ENCODE assay signal across 8 mouse cellular contexts in the genomic region with DNA sequence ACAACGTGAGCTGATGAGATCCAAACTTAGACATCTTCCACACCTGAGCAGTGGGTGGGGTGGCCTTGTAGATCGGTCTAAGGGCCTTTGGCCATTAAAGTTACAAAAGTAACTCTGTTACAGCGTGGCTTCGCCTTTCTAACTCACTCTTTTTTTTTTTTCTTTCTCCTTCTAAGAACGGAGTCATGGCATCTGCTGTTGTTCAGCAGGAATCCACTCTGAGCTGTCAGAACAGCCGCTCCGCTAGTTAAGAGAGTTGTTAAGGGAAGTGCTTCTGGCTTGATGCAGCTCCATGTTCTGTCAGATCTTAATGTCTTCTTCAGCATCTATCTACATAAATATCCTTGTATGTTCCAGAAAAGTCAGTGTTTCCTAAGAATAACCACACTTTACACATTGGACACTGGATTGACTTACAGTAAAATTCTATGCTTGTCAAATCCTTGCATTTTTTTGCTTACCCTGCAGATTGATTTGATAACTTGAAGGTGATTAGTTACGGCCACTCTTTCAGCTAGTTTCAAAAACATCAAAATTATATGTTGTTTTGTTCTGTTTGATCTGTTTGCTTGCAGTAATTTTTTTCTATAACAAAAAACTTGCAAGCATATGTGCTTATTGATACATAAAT. TPM values are rescaled to one million over a fixed set of nuclear protein-coding genes. Genes with fewer than 3 reads are reported as not detected.
DNase-seq lines count a peak whose midpoint lies in the region; ATAC-seq and TF ChIP-seq lines count a peak whose summit lies in the region.

No protein-coding gene starts in this region.

- no peaks in the 10 kb centered on the region for H3K27me3 ChIP-seq in hindbrain, embryonic 12.5 days
- no peaks in the 10 kb centered on the region for H3K27me3 ChIP-seq in midbrain, embryonic 15.5 days (replicated peaks)

- H3K9me3 ChIP-seq in hindbrain, embryonic 12.5 days (replicated peaks), result no peaks in the 10 kb centered on the region
- no peaks in the 10 kb centered on the region for H3K9me3 ChIP-seq in midbrain, embryonic 15.5 days

- ATAC-seq in hindbrain, embryonic 12.5 days (ENCODE audit: low FRiP score), result no peak
- ATAC-seq in midbrain, embryonic 15.5 days (replicated peaks), result no peak

- no peak for TF ChIP-seq CTCF in left cerebral cortex, adult 2 months (IDR thresholded peaks at IDR 0.05)
- TF ChIP-seq CTCF in bone marrow macrophage, adult 2 months (IDR thresholded peaks at IDR 0.05; ENCODE audit: low read depth, low read length), result no peak

- H3K4me2 ChIP-seq in hindbrain, embryonic 12.5 days (replicated peaks), result peak overlapping the region; percentile 75
- H3K4me2 ChIP-seq in midbrain, embryonic 15.5 days, result peak overlapping the region; percentile 76

- intact Hi-C loops in left cerebral cortex, adult 2 months (cut with DNase I), result no loop called here
- intact Hi-C loops in left cerebral cortex, postnatal 25 days (cut with DNase I), result loop anchor here (5.0 kb wide), 2 partner anchors 59 to 109 kb away; a partner anchor contains a TSS

- peak overlapping the region; percentile 56 for H3K27ac ChIP-seq in left cerebral cortex, adult 2 months
- H3K27ac ChIP-seq in bone marrow macrophage, adult 2 months (ENCODE audit: insufficient read depth, low read depth, low read length), result 0 out of 2 replicates have a peak overlapping the region, but pooled peaks have one; percentile 12
- H3K27ac ChIP-seq in hindbrain, embryonic 12.5 days, result peak overlapping the region; percentile 82
- H3K27ac ChIP-seq in midbrain, embryonic 15.5 days, result peak overlapping the region; percentile 73

- H3K4me3 ChIP-seq in left cerebral cortex, adult 2 months, result peak overlapping the region; percentile 85
- H3K4me3 ChIP-seq in bone marrow macrophage, adult 2 months (ENCODE audit: insufficient read depth, low read length), result peak overlapping the region; percentile 70
- H3K4me3 ChIP-seq in hindbrain, embryonic 12.5 days, result peak overlapping the region; percentile 84
- peak overlapping the region; percentile 56 for H3K4me3 ChIP-seq in midbrain, embryonic 15.5 days

- H3K9ac ChIP-seq in hindbrain, embryonic 12.5 days, result peak overlapping the region; percentile 83
- H3K9ac ChIP-seq in midbrain, embryonic 15.5 days, result peak overlapping the region; percentile 50

- WGBS in hindbrain, embryonic 12.5 days, result 7% methylated on average over 8 of the region's 8 CpGs
- WGBS in midbrain, embryonic 15.5 days, result 7% methylated on average over 8 of the region's 8 CpGs

- DNase-seq in left cerebral cortex, adult 2 months (ENCODE audit: extremely low spot score in 1 of 2, low spot score in 2 of 2), result no peak
- no peak for DNase-seq in left cerebral cortex, postnatal 25 days (ENCODE audit: low spot score in 2 of 2)
- no peak for DNase-seq in cerebellum, postnatal 36 days
- DNase-seq in thymus, postnatal 14 days, result no peak
- no peak for DNase-seq in testis, postnatal 14 days (ENCODE audit: low spot score)

- TF ChIP-seq POLR2A in bone marrow macrophage, adult 2 months (IDR thresholded peaks at IDR 0.05; ENCODE audit: borderline replicate concordance, low read depth, low read length), result no peak

- peaks cover 16% of the 10 kb centered on the region for H3K36me3 ChIP-seq in hindbrain, embryonic 12.5 days
- H3K36me3 ChIP-seq in midbrain, embryonic 15.5 days (replicated peaks), result peaks cover 8% of the 10 kb centered on the region; the same call in 1 of the 2 replicates

- H3K4me1 ChIP-seq in bone marrow macrophage, adult 2 months (ENCODE audit: control insufficient read depth, insufficient read depth, low read length), result peaks cover 10% of the 10 kb centered on the region
- H3K4me1 ChIP-seq in hindbrain, embryonic 12.5 days, result peaks cover 19% of the 10 kb centered on the region
- peaks cover 29% of the 10 kb centered on the region for H3K4me1 ChIP-seq in midbrain, embryonic 15.5 days

RNA-seq across cellular contexts. Expression of a gene that starts 0.9 kb away (rescaled TPM):
- 10 to 100 TPM; 19.1 to 22.0 TPM for total RNA-seq in left cerebral cortex, adult 2 months (2021)
- total RNA-seq in left cerebral cortex, postnatal 25 days (2021), result 10 to 100 TPM; 20.1 to 21.7 TPM
- polyA plus RNA-seq in bone marrow macrophage, adult 2 months (2012; ENCODE audit: insufficient read depth, insufficient read length, missing spikeins), result 6.8 and 7.1 TPM in 2 replicates
- 37.1 and 38.1 TPM in 2 replicates for polyA plus RNA-seq in hindbrain, embryonic 12.5 days (2016; fragmentation: Nextera tagmentation; extraction: Ambion mirVana)
- 35.0 and 35.8 TPM in 2 replicates for polyA plus RNA-seq in midbrain, embryonic 15.5 days (2015; fragmentation: Nextera tagmentation; extraction: Ambion mirVana)

RNA-seq across cellular contexts. Expression of a gene that starts 1.0 kb away (rescaled TPM):
- 10 to 100 TPM; 46.0 to 47.3 TPM for total RNA-seq in left cerebral cortex, adult 2 months (2021)
- total RNA-seq in left cerebral cortex, postnatal 25 days (2021), result 10 to 100 TPM; 42.0 to 44.8 TPM
- polyA plus RNA-seq in bone marrow macrophage, adult 2 months (2012; ENCODE audit: insufficient read depth, insufficient read length, missing spikeins), result 31.7 and 42.0 TPM in 2 replicates
- polyA plus RNA-seq in hindbrain, embryonic 12.5 days (2016; fragmentation: Nextera tagmentation; extraction: Ambion mirVana), result 83.4 and 90.4 TPM in 2 replicates
- polyA plus RNA-seq in midbrain, embryonic 15.5 days (2015; fragmentation: Nextera tagmentation; extraction: Ambion mirVana), result 58.6 and 62.2 TPM in 2 replicates

RNA-seq across cellular contexts. Expression of a gene that starts 59.4 kb away (rescaled TPM):
- 1 to 10 TPM; 1.5 to 2.0 TPM for total RNA-seq in left cerebral cortex, adult 2 months (2021)
- total RNA-seq in left cerebral cortex, postnatal 25 days (2021), result 1 to 10 TPM; 1.6 to 1.9 TPM
- polyA plus RNA-seq in bone marrow macrophage, adult 2 months (2012; ENCODE audit: insufficient read depth, insufficient read length, missing spikeins), result not detected in 2 replicates
- polyA plus RNA-seq in hindbrain, embryonic 12.5 days (2016; fragmentation: Nextera tagmentation; extraction: Ambion mirVana), result 2.8 and 3.7 TPM in 2 replicates
- polyA plus RNA-seq in midbrain, embryonic 15.5 days (2015; fragmentation: Nextera tagmentation; extraction: Ambion mirVana), result 1.6 and 2.3 TPM in 2 replicates

Comparison
In these comparisons a context has a peak if more than half of its experiments do, and no peak if none do; other contexts are left out.
1. H3K27ac ChIP-seq: peak in every context shown above with its lines; median percentile 82 in hindbrain, embryonic 12.5 days; 73 in midbrain, embryonic 15.5 days; 56 in left cerebral cortex, adult 2 months; 12 in bone marrow macrophage, adult 2 months.